Mouse (Mus musculus): Measurements from ENCODE around the gene Cypt14.
"Not testable (repeated sequence)": the region's sequence is repeated elsewhere in the genome, so short reads cannot be mapped to it uniquely, and the experiment has no call there.

Gene Cypt14

GRCm38 (mm10) chrX:39863504-39863903 lies at the start of gene Cypt14:
TSS of gene Cypt14 (minus strand) at chrX:39863604.
- DNase-seq (ENCODE audit: low spot score in 2 of 2), result not testable (repeated sequence)

Measured in natural killer cell, adult 2 months (primary cell).